Mouse (Mus musculus): ENCODE data around the gene Ifi202b. TPM values are rescaled to one million over a fixed set of nuclear protein-coding genes. Genes with fewer than 3 reads are reported as not detected.
"Not testable (repeated sequence)": the region's sequence is repeated elsewhere in the genome, so short reads cannot be mapped to it uniquely, and the experiment has no call there.

Gene Ifi202b
- not detected in 2 replicates for polyA plus RNA-seq (2016; fragmentation: Nextera tagmentation; extraction: Ambion mirVana)

DNA sequence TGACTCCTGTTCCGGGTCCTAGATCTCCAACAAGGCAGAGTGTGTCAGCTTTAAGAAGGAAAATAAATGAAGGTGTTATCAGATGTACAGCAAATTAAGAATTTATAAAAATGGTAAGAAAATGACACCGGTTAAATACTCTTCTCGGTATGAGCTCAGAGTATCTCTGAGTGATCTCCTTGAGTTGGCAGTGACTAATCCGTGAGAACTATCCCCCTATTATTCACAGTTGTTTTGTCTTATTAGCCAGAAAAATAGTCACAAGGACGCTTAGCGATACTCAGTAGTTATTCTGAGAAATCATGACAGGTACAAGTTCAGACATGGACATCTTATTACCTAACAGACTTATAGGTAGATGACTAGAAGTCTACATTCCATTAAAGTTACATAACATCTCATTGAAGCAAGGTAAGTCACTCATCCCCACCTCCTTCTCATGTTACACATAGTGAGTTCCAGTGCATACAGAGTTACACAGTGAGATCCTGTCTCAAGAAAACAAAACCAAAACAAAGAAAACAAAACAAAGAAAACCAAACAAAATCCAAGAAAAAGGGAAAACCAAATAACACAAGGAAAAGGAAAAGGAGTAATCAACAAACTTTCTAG, at the start of gene Ifi202b:
Gene Ifi202b, minus strand, starts transcription at position 51 of the 612 bp plus-strand sequence.
- DNase-seq (ENCODE audit: low spot score); H3K4me3 ChIP-seq; H3K36me3 ChIP-seq; H3K27me3 ChIP-seq (ENCODE audit: insufficient read depth, poor library complexity, severe bottlenecking); H3K27ac ChIP-seq; H3K4me1 ChIP-seq; H3K9me3 ChIP-seq: not testable (repeated sequence)
- 82% methylated on average over 6 of the region's 6 CpGs for whole genome bisulfite sequencing

DNA sequence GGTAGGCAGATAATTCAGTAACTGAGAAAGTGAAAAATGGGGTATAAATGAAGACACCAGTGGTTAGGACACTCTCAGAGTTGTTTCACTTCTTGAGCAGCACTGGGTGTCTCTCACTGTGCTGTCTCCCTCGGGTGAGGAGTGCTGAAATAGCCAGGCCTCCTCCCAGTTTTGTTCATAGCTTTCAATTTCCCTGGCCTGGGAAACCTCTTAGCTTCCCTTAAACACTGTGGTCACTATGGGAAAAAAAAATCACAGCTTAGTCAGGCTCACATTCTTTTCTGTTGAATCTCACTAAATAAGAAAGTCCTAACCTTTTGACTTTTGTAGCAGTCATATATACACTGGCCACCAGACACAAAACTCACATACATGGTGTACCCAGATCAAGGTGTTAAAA, 49.2 kb upstream of the Ifi202b start, which contains the start of gene Ifi205:
Gene Ifi205, minus strand, starts transcription at position 113 of the 400 bp plus-strand sequence.
- no peaks in the 10 kb centered on the region for H3K9me3 ChIP-seq
- H3K36me3 ChIP-seq = no peaks in the 10 kb centered on the region
- DNase-seq (ENCODE audit: low spot score) = no peak
- no peak within 1 kb of the TSS for H3K4me3 ChIP-seq
- no peak within 1 kb of the TSS for H3K27ac ChIP-seq
- H3K4me1 ChIP-seq = no peaks in the 10 kb centered on the region
- H3K27me3 ChIP-seq (ENCODE audit: insufficient read depth, poor library complexity, severe bottlenecking) = no peaks in the 10 kb centered on the region
- WGBS = 47% methylated on average over 1 of the region's 1 CpGs

DNA sequence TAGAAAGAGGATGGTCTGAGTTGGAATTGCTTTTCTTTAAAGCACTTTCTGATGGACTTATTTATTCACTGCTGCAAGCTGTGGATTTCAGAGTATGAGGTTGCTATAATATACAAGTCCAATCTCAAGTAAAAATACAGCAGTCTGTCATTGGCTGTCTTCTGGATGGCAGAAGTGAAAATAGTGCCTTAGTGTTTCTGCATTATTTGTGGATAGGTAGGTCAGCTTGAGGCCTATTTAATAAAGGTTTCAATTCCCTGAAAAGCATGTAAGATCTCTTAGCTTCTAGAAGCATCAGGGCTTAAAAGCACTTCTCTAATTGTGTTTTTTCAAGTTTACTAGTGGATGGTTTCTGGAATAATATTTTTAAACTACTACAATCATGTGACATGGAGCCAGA, 24.5 kb upstream of the Ifi202b start:
- H3K4me3 ChIP-seq; DNase-seq (ENCODE audit: low spot score); H3K27ac ChIP-seq; H3K27me3 ChIP-seq (ENCODE audit: insufficient read depth, poor library complexity, severe bottlenecking); H3K4me1 ChIP-seq; H3K36me3 ChIP-seq; H3K9me3 ChIP-seq: not testable (repeated sequence)

DNA sequence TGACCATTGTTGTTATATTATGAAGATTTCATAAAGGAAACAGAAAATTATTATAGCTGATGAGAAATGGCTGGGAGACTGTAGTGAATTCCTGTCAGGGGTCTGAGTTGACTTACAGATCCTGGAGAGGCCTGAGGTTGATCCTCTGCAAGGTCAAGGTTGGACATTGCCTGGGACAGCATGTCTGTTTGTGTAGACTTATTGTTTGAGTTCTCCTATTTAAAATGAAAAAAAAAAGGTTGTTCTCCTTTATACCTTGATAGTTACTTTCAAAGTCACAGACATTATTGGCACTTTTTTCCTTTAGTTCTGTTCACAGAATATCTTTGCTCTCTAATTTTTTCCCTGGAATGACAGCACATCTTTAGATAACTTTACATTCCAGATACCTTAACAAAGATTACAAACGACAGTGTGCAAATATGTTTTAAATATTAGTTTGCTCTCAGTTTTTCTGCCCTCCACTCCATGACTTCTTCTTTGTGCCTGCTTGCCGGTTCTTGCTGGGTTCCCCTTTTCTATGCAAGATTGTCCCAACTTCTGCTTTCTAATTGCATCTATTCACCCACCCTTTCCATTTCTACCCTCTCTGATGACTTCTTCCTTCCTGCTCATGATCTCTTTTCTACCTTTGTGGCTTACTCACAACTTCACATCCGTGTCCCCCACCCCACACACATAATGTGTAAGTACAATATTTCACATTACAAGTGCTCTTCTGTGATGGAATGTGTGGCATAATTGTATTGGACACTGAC, 22.0 kb upstream of the Ifi202b start:
- not testable (repeated sequence) for H3K4me1 ChIP-seq; H3K27ac ChIP-seq; H3K36me3 ChIP-seq; H3K4me3 ChIP-seq; DNase-seq (ENCODE audit: low spot score); H3K27me3 ChIP-seq (ENCODE audit: insufficient read depth, poor library complexity, severe bottlenecking); H3K9me3 ChIP-seq
- WGBS = 83% methylated on average over 2 of the region's 3 CpGs

DNA sequence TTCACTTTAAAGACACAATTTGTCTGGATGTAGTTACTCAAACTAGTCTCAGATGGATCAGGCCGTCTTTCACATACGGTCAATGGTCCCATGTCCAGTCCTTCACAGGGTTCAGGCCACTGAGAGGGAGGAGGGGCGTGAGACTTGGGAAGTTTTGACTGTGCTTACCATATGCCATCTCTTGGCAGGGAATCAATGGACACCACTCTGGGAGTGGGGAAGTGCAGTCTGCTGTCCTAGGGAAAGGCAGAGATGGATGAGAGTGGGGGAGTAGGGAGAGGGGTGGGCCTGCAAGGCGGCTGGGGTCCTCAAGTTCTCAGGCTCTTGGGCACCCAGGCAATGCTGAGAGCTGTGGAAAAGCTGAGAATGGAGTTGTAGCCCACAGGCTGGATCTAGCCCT, 12.5 kb upstream of the Ifi202b start:
- Histone ChIP-seq H3K4me3 (no peak overlapping the region), H3K9me3 (no peaks in the 10 kb centered on the region), H3K27me3 (ENCODE audit: insufficient read depth, poor library complexity, severe bottlenecking) (no peaks in the 10 kb centered on the region), H3K36me3 (no peaks in the 10 kb centered on the region), H3K4me1 (no peaks in the 10 kb centered on the region), H3K27ac (no peak overlapping the region)
- DNase-seq (ENCODE audit: low spot score) = no peak
- 77% methylated on average over 4 of the region's 4 CpGs for whole genome bisulfite sequencing

DNA sequence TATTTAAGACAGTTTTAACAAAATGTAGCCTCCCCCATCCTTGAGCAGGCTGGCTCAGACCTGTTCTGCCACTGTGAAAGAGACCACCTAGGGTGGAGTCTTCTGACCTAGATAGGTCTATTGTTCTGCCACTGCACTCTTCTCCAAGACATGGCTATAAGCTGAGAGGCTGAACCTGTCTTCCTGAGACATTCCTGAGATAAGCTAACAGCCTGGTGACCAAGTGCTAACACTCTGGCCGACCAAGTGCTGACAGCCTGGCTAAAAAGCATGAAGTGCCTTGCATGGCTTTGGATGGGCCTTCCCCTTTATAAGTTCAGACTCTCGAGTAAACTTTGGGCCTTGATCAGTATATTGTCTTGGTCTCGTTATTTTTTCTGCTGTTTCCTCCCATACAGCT, 1.5 kb downstream of the Ifi202b start:
- H3K4me1 ChIP-seq; H3K27me3 ChIP-seq (ENCODE audit: insufficient read depth, poor library complexity, severe bottlenecking); H3K36me3 ChIP-seq; H3K27ac ChIP-seq; H3K9me3 ChIP-seq; H3K4me3 ChIP-seq: not testable (repeated sequence)
- WGBS = 7% methylated on average over 3 of the region's 3 CpGs
- DNase-seq (ENCODE audit: low spot score) = peak; percentile 78

DNA sequence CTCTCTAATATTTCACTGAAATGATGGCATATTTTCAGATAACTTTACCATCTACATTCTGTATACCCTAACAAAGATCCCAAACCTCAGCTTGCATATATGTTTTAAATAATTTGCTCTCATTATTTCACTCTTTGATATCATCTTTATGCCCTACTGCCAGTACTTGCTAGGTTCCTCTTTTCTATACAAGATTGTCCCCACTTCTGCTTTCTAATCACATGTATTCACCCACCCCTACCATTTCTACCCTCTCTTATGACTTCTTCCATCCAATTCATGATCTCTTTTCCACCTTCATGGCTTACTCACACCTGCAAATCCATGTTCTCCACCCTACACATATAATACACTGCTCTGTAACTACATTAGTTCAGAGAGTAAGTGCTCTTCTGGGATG, 4.9 kb downstream of the Ifi202b start:
- Histone ChIP-seq H3K9me3 (no peaks in the 10 kb centered on the region), H3K27me3 (ENCODE audit: insufficient read depth, poor library complexity, severe bottlenecking) (no peaks in the 10 kb centered on the region), H3K4me1 (no peaks in the 10 kb centered on the region), H3K27ac (no peak overlapping the region), H3K4me3 (no peak overlapping the region), H3K36me3 (no peaks in the 10 kb centered on the region)
- no peak for DNase-seq (ENCODE audit: low spot score)

DNA sequence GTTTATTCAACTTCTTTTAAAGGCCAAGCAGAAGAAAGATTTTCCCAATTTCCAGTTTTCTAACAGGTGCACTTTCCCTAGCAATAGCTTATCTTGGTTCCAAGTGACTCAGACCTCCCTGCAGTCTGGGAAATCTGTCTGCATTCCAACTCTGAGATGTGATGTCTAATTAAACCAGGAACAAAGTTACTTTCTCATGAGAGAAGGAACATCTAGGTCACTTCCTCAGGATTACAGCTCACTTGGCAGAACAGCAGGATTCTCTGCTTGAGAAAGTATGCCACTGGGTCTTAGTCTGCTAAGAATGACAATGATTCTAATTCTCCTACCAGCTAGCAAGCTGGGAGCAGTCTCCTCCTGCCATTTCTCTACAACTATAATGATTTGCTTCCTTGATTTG, 9.4 kb downstream of the Ifi202b start:
- Histone ChIP-seq H3K4me1 (no peaks in the 10 kb centered on the region), H3K27ac (no peak overlapping the region), H3K27me3 (ENCODE audit: insufficient read depth, poor library complexity, severe bottlenecking) (no peaks in the 10 kb centered on the region), H3K36me3 (no peaks in the 10 kb centered on the region), H3K4me3 (no peak overlapping the region), H3K9me3 (no peaks in the 10 kb centered on the region)
- DNase-seq (ENCODE audit: low spot score) = no peak

DNA sequence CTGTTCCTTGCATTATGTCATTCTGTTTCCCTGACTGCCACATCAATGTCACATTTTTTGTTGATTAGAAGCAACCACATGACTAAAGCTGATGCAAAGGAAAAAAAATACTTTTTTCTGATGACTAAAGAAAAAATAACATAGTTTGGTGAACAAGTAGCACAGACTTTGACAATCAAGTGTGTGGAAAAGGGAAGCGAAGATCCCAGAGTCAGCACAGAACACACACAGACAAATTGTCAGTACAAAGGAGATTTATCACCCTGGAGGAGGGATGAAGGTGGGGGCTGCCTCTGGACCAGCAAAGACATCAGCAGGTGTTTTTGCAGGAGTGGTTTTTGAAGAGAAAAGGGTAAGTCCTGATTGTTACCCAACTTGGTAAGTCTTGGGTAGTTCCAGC, 21.1 kb downstream of the Ifi202b start:
- not testable (repeated sequence) for H3K27ac ChIP-seq; H3K9me3 ChIP-seq; DNase-seq (ENCODE audit: low spot score); H3K36me3 ChIP-seq; H3K4me1 ChIP-seq; H3K27me3 ChIP-seq (ENCODE audit: insufficient read depth, poor library complexity, severe bottlenecking); H3K4me3 ChIP-seq
- 75% methylated on average over 1 of the region's 1 CpGs for WGBS

DNA sequence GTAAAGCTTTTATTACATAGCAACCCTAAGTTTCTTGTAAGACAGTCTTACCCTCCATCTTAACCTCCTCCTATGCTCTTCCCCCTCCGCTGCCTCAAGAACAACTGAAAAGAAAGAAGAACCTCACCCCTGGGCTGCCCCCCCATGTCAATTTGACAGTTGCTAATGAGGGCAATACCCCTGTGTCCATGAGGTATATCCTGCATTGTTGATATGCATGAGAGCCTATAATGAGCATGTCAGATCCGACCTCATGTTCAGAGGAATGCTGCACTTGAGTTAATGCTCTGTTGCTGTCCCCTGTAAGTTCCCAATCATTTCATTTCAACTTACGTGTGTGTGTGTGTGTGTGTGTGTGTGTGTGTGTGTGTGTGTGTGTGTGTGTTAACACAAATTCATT, 22.5 kb downstream of the Ifi202b start:
- not testable (repeated sequence) for H3K9me3 ChIP-seq
- 69% methylated on average over 3 of the region's 3 CpGs for WGBS

DNA sequence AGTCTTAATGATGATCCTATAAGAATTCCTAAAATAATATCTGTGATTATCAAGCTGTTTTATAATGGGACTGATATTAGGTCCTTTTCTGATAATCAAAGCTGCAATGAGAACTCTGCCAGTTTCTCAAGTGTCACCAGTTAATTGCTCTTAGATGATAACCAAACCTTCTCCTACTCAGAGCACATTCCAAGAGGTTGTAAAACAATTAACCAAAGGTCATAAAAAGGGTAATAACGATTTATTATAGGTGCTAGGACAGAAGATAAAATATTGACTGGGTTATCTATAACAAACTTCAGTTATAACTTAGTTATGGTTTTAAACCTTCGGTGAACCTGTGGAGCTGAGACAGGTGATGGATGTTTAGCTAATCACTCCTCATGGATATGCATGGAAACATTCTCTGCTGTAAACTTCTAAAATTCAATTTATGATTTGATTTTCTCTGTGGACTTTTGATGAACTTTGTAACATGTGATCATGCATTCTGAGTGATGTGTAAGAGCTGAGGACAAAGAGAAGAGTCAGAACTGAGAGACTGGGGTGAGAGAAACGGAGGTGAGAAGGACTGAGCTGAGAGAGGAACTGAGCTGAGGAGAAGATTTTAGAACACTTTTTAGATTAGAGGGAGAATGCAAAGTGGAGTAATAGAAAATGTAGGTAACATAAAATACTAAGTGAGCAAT, 26.6 kb downstream of the Ifi202b start:
- H3K9me3 ChIP-seq; H3K36me3 ChIP-seq; DNase-seq (ENCODE audit: low spot score); H3K4me3 ChIP-seq; H3K4me1 ChIP-seq; H3K27me3 ChIP-seq (ENCODE audit: insufficient read depth, poor library complexity, severe bottlenecking); H3K27ac ChIP-seq: not testable (repeated sequence)
- 72% methylated on average over 3 of the region's 3 CpGs for WGBS

More for the DNA sequence above, 22.5 kb downstream of the Ifi202b start:
- DNase-seq (ENCODE audit: low spot score); H3K4me3 ChIP-seq; H3K36me3 ChIP-seq; H3K4me1 ChIP-seq; H3K27ac ChIP-seq; H3K27me3 ChIP-seq (ENCODE audit: insufficient read depth, poor library complexity, severe bottlenecking): not testable (repeated sequence)

DNA sequence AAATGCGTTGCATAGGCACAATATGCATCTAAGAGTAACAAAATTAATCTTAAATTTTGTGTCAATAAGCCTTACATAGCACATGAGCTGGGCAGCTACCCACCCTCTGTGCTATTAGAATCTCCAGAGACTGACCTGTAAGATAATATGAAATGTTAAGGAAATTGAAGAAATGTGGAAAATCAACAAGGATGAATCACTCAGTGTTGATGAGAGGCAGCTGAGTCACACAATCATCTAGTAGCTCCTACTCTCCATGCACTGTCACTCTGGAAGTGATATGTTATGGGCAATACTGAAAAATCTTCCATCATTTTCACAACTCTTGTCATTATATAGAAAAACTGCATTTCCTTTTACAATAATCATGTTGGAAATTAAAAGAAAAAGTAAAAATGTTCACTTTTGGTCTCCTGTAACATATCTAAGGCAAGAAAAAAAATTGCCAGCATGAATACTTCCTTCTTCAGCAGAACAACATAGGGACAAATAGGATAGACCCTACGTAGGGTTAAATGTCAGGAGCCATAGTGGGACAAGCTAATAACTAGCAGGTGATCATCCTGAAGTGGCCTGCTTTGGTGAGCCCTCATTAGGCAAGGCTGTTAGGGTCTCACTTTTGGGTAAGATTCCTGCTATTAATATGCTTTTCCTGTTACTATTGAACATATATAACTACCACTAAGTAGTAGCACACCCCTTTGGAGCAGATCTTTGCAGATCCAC, 27.3 kb downstream of the Ifi202b start:
- Histone ChIP-seq H3K27ac (no peak overlapping the region), H3K27me3 (ENCODE audit: insufficient read depth, poor library complexity, severe bottlenecking) (no peaks in the 10 kb centered on the region), H3K4me1 (no peaks in the 10 kb centered on the region), H3K9me3 (no peaks in the 10 kb centered on the region), H3K4me3 (no peak overlapping the region), H3K36me3 (no peaks in the 10 kb centered on the region)
- WGBS = 83% methylated on average over 2 of the region's 2 CpGs
- no peak for DNase-seq (ENCODE audit: low spot score)

DNA sequence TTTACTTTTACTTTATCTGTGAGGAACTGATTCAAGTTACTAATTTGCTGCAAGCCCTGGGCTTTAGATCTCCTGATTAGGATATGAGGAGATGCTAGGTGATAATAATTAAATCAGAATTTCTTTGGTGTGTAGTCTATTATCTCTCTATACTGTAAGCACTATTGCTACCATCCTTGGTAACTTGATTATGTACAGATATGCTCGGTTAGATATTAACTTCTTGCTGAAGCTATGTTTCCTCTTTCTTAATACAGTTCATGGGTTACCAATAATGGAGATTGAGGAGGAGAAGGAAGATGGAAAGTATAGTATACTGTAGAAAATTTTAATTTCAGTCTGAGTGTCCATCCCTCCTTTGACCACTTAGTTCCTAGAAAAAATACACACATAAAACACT, 29.0 kb downstream of the Ifi202b start:
- Histone ChIP-seq H3K4me3 (no peak overlapping the region), H3K27me3 (ENCODE audit: insufficient read depth, poor library complexity, severe bottlenecking) (no peaks in the 10 kb centered on the region), H3K4me1 (no peaks in the 10 kb centered on the region), H3K36me3 (no peaks in the 10 kb centered on the region), H3K27ac (no peak overlapping the region), H3K9me3 (no peaks in the 10 kb centered on the region)
- no peak for DNase-seq (ENCODE audit: low spot score)
- 76% methylated on average over 1 of the region's 1 CpGs for WGBS
